Mouse (Mus musculus) right cerebral cortex, postnatal 36 days (tissue): ENCODE measurements around the gene Shisal2a.
A peak's percentile ranks its signal among the peaks of the same experiment; 100 is the strongest.

Experiments
- DNase-seq, 2 experiments: peaks; one replicate each; pipeline ENCODE4 v3.0.0; 2022; ENCODE audit warnings: low spot score in 2 of 2, mixed read lengths in 1 of 2

Shisal2a gene

GRCm38 (mm10) chr4:108337817-108338216, 45.3 kb downstream of the Shisal2a start:
- no peak for DNase-seq

GRCm38 (mm10) chr4:108336765-108337164, 46.4 kb downstream of the Shisal2a start:
- no peak for DNase-seq

GRCm38 (mm10) chr4:108335413-108335812, 47.7 kb downstream of the Shisal2a start:
- DNase-seq, result no peak

- DNase-seq, result no peak
These were observed 51.1 kb downstream of the Shisal2a start for GRCm38 (mm10) chr4:108332041-108332440.

- no peak for DNase-seq
These were observed 53.3 kb downstream of the Shisal2a start for GRCm38 (mm10) chr4:108329840-108330239.

GRCm38 (mm10) chr4:108327730-108328484, 55.2 kb downstream of the Shisal2a start, which contains the start of gene Coa7:
TSS of gene Coa7 (plus strand) at chr4:108328140.
- peak; percentile 93 for DNase-seq

GRCm38 (mm10) chr4:108327071-108327579, 56.0 kb downstream of the Shisal2a start:
- DNase-seq, result no peak

- no peak for DNase-seq
These were observed 59.6 kb downstream of the Shisal2a start for GRCm38 (mm10) chr4:108323588-108323987.

- DNase-seq, result no peak
These were observed 62.3 kb downstream of the Shisal2a start for GRCm38 (mm10) chr4:108320627-108321380.

GRCm38 (mm10) chr4:108319747-108320146, 63.4 kb downstream of the Shisal2a start:
- no peak for DNase-seq

- no peak for DNase-seq
These were observed 64.2 kb downstream of the Shisal2a start for GRCm38 (mm10) chr4:108318649-108319615.
